Mouse (Mus musculus) forebrain, embryonic 15.5 days (tissue): ENCODE results near the gene Supt3. TPM values are rescaled to one million over a fixed set of nuclear protein-coding genes. Genes with fewer than 3 reads are reported as not detected.

Experiments used
- ATAC-seq: fragments of 200-750 bp; cut with Nextera tagmentation; replicated peaks from 2 replicates; pipeline ENCODE4 v1.8.0; 2017; ENCODE audit warnings: mild to moderate bottlenecking, moderate TSS enrichment, moderate library complexity
- H3K27ac ChIP-seq: fragments of 300-500 bp; sonication (generic); replicated peaks from 2 replicates; pipeline ENCODE4 v1.5.1; 2015; ENCODE audit warnings: mild to moderate bottlenecking, inconsistent platforms
- H3K27me3 ChIP-seq: fragments of 300-500 bp; sonication (generic); 2 replicates; pipeline ENCODE4 v1.6.1; 2015; ENCODE audit warnings: inconsistent platforms
- H3K36me3 ChIP-seq: fragments of 300-500 bp; sonication (generic); 2 replicates; pipeline ENCODE4 v1.6.1; 2015; ENCODE audit warnings: mild to moderate bottlenecking, inconsistent platforms
- H3K4me1 ChIP-seq: fragments of 300-500 bp; sonication (generic); 2 replicates; pipeline ENCODE4 v1.6.1; 2015; ENCODE audit warnings: inconsistent platforms
- H3K4me2 ChIP-seq: fragments of 300-500 bp; sonication (generic); replicated peaks from 2 replicates; pipeline ENCODE4 v1.6.1; 2015; ENCODE audit warnings: mild to moderate bottlenecking, inconsistent platforms
- H3K4me3 ChIP-seq: fragments of 300-500 bp; sonication (generic); 2 replicates; pipeline ENCODE4 v1.5.1; 2015; ENCODE audit warnings: mild to moderate bottlenecking, inconsistent platforms
- H3K9ac ChIP-seq: fragments of 300-500 bp; sonication (generic); replicated peaks from 2 replicates; pipeline ENCODE4 v1.6.1; 2015; ENCODE audit warnings: mild to moderate bottlenecking, inconsistent platforms
- H3K9me3 ChIP-seq: fragments of 300-500 bp; sonication (generic); 2 replicates; pipeline ENCODE4 v1.6.1; 2016; ENCODE audit warnings: inconsistent platforms
- WGBS: fragments of 180-500 bp; shearing (Covaris S2); methylation state at CpG from one replicate; pipeline ENCODE4 v1.1.7; 2015; ENCODE audit warnings: mixed read lengths; 5-methylcytosine and 5-hydroxymethylcytosine counted together
- polyA plus RNA-seq: library from polyadenylated mRNA; unstranded; fragments of >200 nt; fragmentation: Nextera tagmentation; extraction: Ambion mirVana; gene quantifications from 2 replicates; pipeline ENCODE4 v1.2.1, GENCODE M21; 2015

Gene Supt3
- polyA plus RNA-seq, 1 experiment from 2014 or later = 19.7 TPM

DNA sequence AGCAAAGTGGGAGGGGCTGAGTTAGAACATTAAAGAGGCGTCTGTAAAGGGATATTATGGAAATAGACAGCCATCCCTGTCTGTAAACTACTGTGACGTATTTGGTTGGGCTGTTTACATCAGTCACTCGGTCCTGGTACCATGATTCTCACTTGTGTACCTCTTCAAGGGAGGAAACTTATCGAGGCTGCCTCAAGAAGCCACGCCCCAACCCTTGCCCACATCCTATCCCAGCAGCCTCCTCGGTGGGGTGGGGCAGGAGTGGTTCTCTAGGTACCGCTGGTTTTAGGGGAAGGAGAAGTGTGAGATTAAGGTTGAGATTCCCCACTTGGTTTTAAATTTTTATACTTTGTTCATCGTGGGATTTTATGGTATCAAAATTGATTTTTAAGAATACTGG, 31.6 kb upstream of the Supt3 start:
- H3K27me3 ChIP-seq = peaks cover 7% of the 10 kb centered on the region
- 90% methylated on average over 8 of the region's 8 CpGs for WGBS
- no peaks in the 10 kb centered on the region for H3K4me1 ChIP-seq
- ATAC-seq = no peak
- no peaks in the 10 kb centered on the region for H3K36me3 ChIP-seq
- H3K4me3 ChIP-seq = no peak overlapping the region
- H3K4me2 ChIP-seq = no peak overlapping the region
- no peaks in the 10 kb centered on the region for H3K9me3 ChIP-seq
- H3K9ac ChIP-seq = no peak overlapping the region
- no peak overlapping the region for H3K27ac ChIP-seq

DNA sequence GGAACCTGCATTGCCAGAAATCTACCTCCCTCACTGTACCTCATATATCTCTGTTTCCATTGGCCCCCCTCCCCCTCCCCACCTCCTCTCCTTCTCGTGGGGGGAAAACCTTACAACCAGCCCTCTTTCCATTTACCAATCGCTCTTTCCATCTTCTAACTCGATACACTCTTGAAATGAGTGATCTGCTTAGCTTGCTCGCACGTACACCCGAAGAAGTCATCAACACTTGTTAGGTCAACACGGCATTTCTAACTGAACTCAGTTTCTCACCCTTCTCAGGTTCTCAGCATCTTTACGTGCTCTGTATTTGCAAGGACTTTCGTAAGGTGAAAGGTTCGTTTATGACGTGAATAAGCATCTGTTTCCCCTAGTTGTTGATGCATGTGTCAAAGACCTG, 10.6 kb upstream of the Supt3 start:
- ATAC-seq = no peak
- Histone ChIP-seq H3K36me3 (no peaks in the 10 kb centered on the region), H3K4me1 (no peaks in the 10 kb centered on the region), H3K27ac (no peak overlapping the region), H3K4me2 (no peak overlapping the region), H3K27me3 (no peaks in the 10 kb centered on the region), H3K9me3 (no peaks in the 10 kb centered on the region), H3K4me3 (no peak overlapping the region), H3K9ac (no peak overlapping the region)
- WGBS = 92% methylated on average over 11 of the region's 11 CpGs

DNA sequence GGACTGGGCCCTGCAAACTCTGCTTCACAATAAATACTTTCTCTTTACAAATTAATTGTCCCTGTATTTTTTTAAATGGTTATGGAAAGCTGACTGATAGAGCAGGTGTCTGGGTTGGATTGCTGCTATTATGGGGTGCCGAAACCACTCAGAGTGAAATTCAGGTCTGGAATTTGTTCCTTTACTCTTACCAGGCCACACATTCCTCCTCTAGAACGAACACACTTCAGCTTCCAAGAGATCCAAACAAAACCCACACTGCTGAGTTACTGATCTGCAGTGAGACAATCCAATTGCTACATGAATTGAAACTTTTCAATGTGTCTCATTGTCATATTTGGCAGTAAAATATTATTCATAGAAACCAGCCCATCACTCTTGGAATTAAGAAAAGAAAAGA, 10.0 kb upstream of the Supt3 start:
- no peaks in the 10 kb centered on the region for H3K9me3 ChIP-seq
- H3K4me2 ChIP-seq = no peak overlapping the region
- WGBS = 57% methylated on average over 2 of the region's 2 CpGs
- no peaks in the 10 kb centered on the region for H3K4me1 ChIP-seq
- no peak overlapping the region for H3K9ac ChIP-seq
- no peaks in the 10 kb centered on the region for H3K36me3 ChIP-seq
- H3K27ac ChIP-seq = no peak overlapping the region
- H3K4me3 ChIP-seq = no peak overlapping the region
- ATAC-seq = no peak
- H3K27me3 ChIP-seq = no peaks in the 10 kb centered on the region

DNA sequence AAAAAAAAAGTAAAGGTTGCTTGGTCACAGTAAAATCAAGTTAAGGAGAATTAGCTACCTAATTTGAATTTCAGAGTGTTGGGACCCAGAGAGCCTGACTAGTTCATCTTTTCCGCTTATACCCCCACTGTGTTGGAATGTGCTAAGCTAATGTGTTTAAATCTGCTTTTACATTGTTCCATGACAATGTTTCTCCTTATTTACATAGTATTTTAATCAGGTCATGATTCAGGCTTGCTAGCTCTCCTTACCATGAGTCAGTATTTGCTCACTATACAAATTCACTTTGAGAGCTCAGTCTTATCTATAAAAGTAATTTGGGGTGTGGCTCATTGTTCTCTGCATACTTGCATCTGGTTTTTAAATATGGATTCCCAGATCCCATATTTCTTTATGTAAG, 9.6 kb upstream of the Supt3 start:
- 79% methylated on average over 1 of the region's 1 CpGs for WGBS
- Histone ChIP-seq H3K27ac (no peak overlapping the region), H3K4me1 (no peaks in the 10 kb centered on the region), H3K9me3 (no peaks in the 10 kb centered on the region), H3K4me3 (no peak overlapping the region), H3K9ac (no peak overlapping the region), H3K27me3 (no peaks in the 10 kb centered on the region), H3K36me3 (no peaks in the 10 kb centered on the region), H3K4me2 (no peak overlapping the region)
- no peak for ATAC-seq

DNA sequence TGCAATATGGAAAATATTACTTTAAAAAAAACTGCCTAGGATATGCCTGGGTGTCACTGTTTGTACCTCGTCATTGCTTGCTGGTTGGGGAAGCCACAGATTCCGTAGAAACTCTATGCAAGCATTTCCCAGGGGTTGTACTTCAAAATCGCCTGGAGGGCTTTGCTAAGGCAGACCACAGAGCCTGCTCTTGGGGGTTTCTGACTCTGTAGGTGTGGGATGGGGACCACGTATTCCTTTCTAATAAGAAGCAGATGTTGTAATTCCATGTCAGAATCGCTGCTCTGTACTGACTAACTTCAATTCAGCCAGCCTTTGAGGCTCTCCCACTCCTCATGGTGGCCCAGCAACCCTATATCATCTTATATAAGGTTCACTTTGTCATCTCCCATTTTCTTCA, 8.4 kb upstream of the Supt3 start:
- WGBS = 72% methylated on average over 5 of the region's 5 CpGs
- no peaks in the 10 kb centered on the region for H3K4me1 ChIP-seq
- H3K4me3 ChIP-seq = no peak overlapping the region
- no peaks in the 10 kb centered on the region for H3K36me3 ChIP-seq
- no peak overlapping the region for H3K4me2 ChIP-seq
- no peak for ATAC-seq
- H3K27me3 ChIP-seq = no peaks in the 10 kb centered on the region
- H3K9ac ChIP-seq = no peak overlapping the region
- no peak overlapping the region for H3K27ac ChIP-seq
- H3K9me3 ChIP-seq = no peaks in the 10 kb centered on the region

DNA sequence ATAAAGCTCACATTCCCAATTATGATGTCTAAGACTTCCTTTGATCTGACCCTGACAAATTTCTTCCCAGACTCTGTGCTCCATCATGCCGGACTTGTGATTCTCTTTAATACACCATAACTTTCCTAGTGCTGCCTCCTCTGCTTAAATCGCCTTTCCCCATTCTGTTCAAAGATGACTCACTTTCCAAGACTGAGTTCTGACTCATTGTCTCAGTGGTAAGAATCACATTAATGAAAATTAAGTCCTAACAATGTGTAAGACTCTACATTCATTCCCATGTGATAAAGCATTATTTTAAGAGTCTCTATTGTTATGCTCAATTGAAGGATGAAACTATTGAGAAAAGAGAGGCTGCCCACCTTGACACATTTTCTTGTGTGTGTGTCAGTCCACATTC, 6.1 kb upstream of the Supt3 start:
- Histone ChIP-seq H3K9ac (no peak overlapping the region), H3K4me2 (no peak overlapping the region), H3K27ac (no peak overlapping the region), H3K9me3 (no peaks in the 10 kb centered on the region), H3K4me3 (no peak overlapping the region), H3K27me3 (no peaks in the 10 kb centered on the region), H3K4me1 (no peaks in the 10 kb centered on the region), H3K36me3 (no peaks in the 10 kb centered on the region)
- no peak for ATAC-seq
- 85% methylated on average over 2 of the region's 2 CpGs for whole genome bisulfite sequencing

DNA sequence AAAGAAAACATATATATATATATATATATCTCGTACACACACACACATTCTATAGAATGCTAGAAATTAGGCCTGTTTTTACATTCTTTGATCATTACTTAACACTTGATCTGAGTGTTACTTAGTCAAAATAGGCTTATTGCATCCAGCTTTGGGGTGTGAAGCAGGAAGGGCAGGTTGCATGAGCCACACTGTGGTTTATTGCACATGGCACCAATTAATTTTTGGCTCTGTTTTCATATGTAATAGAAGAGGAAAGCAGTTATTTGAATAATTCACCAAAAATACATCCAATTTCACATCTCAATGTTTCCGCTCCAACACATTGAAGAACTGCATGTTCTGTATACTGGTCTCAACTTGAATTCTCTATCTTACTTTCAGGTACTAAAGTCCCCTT, 4.4 kb upstream of the Supt3 start:
- WGBS = 87% methylated on average over 2 of the region's 2 CpGs
- no peak overlapping the region for H3K9ac ChIP-seq
- no peak for ATAC-seq

DNA sequence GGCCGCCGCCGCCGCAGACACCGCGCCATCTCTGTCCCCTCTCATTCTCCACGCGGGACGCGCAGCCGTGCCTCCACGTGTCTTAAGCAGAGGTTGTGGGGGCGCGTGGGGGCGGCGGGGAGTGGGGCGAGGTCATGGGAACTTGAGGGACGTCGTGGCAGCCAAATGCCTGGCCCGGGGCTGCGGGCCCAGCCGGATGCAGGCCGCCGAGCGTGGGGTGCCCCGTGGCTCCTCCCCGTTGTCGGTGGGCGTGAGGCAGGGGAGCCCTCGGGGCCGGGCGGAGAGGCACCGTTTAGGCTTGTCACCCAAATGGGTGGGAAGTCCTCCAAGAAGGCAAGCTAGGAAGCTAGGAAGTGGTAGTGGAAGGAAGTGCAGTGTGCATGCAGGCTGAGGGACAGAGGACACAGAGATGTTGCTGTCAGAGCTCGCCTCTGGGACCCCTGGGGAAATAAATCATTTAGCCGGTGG, 419 bp downstream of the Supt3 start:
- Histone ChIP-seq H3K4me1 (peaks cover 7% of the 10 kb centered on the region), H3K4me3 (peak overlapping the region; percentile 97), H3K27ac (peak overlapping the region; percentile 92), H3K4me2 (peak overlapping the region; percentile 66), H3K9ac (peak overlapping the region; percentile 96), H3K36me3 (no peaks in the 10 kb centered on the region), H3K9me3 (no peaks in the 10 kb centered on the region), H3K27me3 (no peaks in the 10 kb centered on the region)
- under 1% methylated on average over 35 of the region's 35 CpGs for WGBS
- peak; percentile 90 for ATAC-seq

More for the DNA sequence above, 4.4 kb upstream of the Supt3 start:
- Histone ChIP-seq H3K9me3 (no peaks in the 10 kb centered on the region), H3K27ac (no peak overlapping the region), H3K4me1 (no peaks in the 10 kb centered on the region), H3K4me3 (no peak overlapping the region), H3K27me3 (no peaks in the 10 kb centered on the region), H3K36me3 (no peaks in the 10 kb centered on the region), H3K4me2 (no peak overlapping the region)

DNA sequence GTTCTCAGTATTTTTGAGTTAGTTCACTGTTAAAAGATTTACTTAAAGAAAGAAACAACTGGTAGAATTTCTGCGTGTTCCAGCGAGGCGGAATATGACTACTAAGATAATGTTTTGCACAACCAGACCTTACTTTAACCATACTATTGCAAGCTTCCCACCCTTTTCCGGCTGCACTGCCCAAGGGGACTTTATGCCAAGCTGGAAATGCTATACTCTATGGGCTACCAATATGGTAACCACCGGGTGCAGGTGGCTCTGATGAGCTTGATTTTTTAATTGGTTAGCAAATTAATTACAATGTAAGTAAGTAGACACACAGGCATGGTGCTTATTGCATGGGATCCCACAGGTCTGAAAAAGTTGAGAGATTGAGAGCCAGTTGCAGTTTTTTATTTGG, 1.2 kb downstream of the Supt3 start:
- H3K27ac ChIP-seq = no peak overlapping the region
- H3K27me3 ChIP-seq = no peaks in the 10 kb centered on the region
- no peaks in the 10 kb centered on the region for H3K36me3 ChIP-seq
- no peaks in the 10 kb centered on the region for H3K9me3 ChIP-seq
- H3K4me3 ChIP-seq = peak overlapping the region; percentile 97
- no peak for ATAC-seq
- peak overlapping the region; percentile 66 for H3K4me2 ChIP-seq
- 66% methylated on average over 5 of the region's 5 CpGs for WGBS
- peak overlapping the region; percentile 96; the same call in 1 of the 2 replicates for H3K9ac ChIP-seq
- peaks cover 7% of the 10 kb centered on the region for H3K4me1 ChIP-seq

DNA sequence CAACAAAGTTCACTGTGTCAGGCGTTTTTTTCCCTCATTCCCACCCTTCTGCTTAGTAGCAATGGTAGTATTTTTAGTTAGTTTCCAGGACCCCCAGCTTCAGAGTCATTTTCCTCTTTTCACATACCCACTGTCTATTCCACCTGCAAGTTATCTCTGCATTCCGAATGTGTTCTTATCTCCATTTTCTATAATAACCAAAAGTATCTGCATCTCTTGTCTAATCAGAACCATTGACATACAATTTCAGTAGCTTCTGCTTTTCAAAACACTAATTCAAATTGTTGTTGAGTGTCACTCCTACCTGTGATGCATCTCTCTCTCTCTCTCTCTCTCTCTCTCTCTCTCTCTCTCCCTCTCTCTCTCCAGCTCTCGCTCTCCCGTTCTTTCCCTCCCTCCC, 3.4 kb downstream of the Supt3 start:
- Histone ChIP-seq H3K4me1 (peaks cover 7% of the 10 kb centered on the region), H3K36me3 (no peaks in the 10 kb centered on the region), H3K9ac (no peak overlapping the region), H3K9me3 (no peaks in the 10 kb centered on the region), H3K27ac (no peak overlapping the region), H3K4me2 (no peak overlapping the region), H3K27me3 (no peaks in the 10 kb centered on the region), H3K4me3 (no peak overlapping the region)
- WGBS = 70% methylated on average over 4 of the region's 4 CpGs
- no peak for ATAC-seq

DNA sequence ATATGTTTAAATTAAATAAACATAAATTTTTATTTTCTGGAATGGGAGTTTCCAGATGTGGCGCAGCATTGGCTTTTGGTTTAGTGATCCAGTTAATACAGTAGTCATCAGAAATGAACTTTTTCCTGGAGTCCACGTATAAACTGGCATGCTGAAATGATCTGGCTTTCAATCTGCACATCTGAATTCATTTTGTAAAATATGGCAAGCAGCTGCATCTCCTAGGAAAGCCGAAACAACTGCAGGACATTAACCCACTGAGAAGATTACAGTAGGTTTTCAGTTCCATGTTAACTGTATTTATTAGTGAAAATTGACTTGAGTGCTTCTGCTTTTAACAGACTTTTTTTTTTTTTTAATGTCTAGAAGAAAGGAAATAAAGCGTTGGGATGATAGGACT, 5.4 kb downstream of the Supt3 start:
- no peaks in the 10 kb centered on the region for H3K27me3 ChIP-seq
- no peaks in the 10 kb centered on the region for H3K36me3 ChIP-seq
- WGBS = 87% methylated on average over 4 of the region's 4 CpGs
- no peak overlapping the region for H3K9ac ChIP-seq
- H3K4me1 ChIP-seq = peaks cover 7% of the 10 kb centered on the region
- no peak overlapping the region for H3K4me2 ChIP-seq
- ATAC-seq = no peak
- H3K27ac ChIP-seq = no peak overlapping the region
- no peaks in the 10 kb centered on the region for H3K9me3 ChIP-seq
- H3K4me3 ChIP-seq = no peak overlapping the region

DNA sequence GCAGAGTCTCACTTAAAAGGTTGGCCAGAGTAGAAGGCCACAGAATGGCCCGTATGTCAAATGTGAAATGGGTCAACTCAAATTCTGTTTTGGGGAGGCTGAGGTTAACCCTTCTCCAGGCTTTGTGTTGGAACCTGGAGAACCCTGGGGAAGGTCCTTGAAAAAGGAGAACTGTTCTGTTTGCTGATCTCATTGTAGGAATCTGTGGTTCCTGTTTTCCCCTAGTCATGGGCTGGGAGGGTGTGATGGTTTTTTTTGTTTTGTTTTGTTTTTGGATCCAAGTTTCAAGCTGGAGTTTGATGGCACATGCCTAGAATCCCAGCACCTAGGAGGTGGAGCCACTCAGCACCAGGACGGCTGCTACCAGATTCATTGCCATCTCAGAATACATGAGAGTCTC, 6.2 kb downstream of the Supt3 start:
- H3K27me3 ChIP-seq = no peaks in the 10 kb centered on the region
- H3K9ac ChIP-seq = no peak overlapping the region
- WGBS = 79% methylated on average over 2 of the region's 2 CpGs
- no peak for ATAC-seq
- H3K27ac ChIP-seq = no peak overlapping the region
- no peak overlapping the region for H3K4me3 ChIP-seq
- no peaks in the 10 kb centered on the region for H3K9me3 ChIP-seq
- H3K4me1 ChIP-seq = peaks cover 3% of the 10 kb centered on the region
- no peak overlapping the region for H3K4me2 ChIP-seq
- no peaks in the 10 kb centered on the region for H3K36me3 ChIP-seq

DNA sequence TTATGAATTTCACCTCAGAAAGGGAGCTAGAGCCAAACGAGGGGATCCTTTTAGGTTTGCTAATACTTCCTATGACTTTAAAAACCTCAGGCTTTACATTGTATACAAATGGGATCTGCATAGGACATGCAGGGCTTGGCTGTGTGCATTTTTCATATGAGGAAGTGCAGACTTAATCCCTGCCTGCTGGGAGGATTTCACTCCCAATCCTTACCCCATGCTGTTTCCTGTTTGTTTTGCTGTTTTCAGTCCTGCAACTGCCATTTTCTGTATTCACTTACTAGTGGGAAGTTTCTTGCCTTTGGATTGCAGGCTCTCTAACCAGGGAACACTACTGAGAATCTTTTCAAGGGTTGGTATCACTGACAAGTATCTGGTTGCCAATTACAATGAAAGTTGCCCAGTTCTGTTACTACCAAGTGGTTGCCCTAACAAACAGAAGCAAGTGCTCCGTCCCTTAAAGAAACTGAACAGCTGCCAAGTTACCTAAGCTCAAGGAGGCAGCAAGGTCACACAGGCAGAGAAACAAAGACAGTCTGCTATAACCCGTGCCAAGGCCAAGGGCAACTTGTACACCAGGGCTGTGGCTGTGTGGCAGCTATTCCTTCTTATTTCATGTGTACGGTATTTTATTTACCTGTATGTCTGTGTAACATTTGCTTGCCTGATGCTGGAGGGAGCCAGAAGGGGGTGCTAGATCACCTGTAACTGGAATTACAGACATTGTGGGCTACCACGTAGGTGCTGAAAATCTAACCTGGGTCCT, 12.2 kb downstream of the Supt3 start:
- Histone ChIP-seq H3K36me3 (no peaks in the 10 kb centered on the region), H3K4me2 (no peak overlapping the region), H3K27ac (no peak overlapping the region), H3K9me3 (no peaks in the 10 kb centered on the region), H3K4me3 (no peak overlapping the region), H3K4me1 (no peaks in the 10 kb centered on the region), H3K9ac (no peak overlapping the region), H3K27me3 (no peaks in the 10 kb centered on the region)
- ATAC-seq = no peak
- 52% methylated on average over 5 of the region's 5 CpGs for WGBS
